Mouse (Mus musculus) heart, postnatal 25 days (tissue): Measurements from ENCODE around the gene Tekt1. TPM values are rescaled to one million over a fixed set of nuclear protein-coding genes. Genes with fewer than 3 reads are reported as not detected.

ENCODE experiments used
- DNase-seq: peaks from one replicate; pipeline ENCODE4 v3.0.0; 2022; ENCODE audit warnings: low spot score
- intact Hi-C: fragments of 180-260 bp; cut with DNase I; formaldehyde crosslinking; loops from one replicate; pipeline ENCODE4 v1.15.1; 2025
- total RNA-seq, 2 experiments: library from RNA; stranded (reverse); gene quantifications; 2 replicates each; pipeline ENCODE4 v1.2.3; 2021

The Tekt1 gene
- total RNA-seq: not detected

- intact Hi-C loops: no loop called here
Measured at GRCm38 (mm10) chr11:72362347-72362741, at the start of gene Tekt1. Gene Tekt1, minus strand, starts transcription at chr11:72362442.

DNA sequence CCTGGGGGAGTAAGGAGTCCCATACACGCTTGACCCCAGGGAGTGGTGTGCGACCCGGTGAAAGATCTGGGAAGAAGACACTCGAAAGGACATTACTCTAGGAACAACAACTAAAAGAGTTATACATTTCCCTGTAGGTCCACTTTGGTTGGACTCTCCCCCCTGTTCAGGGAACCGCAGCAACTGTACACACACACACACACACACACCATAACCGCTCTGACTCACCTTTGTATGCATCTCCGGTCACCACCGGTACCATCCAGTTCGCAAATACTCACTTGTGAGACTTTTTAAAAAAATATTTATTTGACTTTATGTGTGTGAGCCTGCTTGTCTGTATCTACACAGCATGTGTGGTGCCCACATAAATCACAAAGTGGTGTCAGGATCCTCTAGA lies 49.7 kb upstream of the Tekt1 start:
- intact Hi-C loops: loop anchor here (1.0 to 2.0 kb wide), 3 partner anchors 13 to 16 kb away; no protein-coding TSS in a partner anchor
- no peak for DNase-seq

More at GRCm38 (mm10) chr11:72362347-72362741, at the start of gene Tekt1:
- DNase-seq: no peak

GRCm38 (mm10) chr11:72411093-72411921 lies 49.1 kb upstream of the Tekt1 start, which contains the start of gene Smtnl2:
Gene Smtnl2, minus strand, starts transcription at chr11:72411713.
- intact Hi-C loops: loop anchor here (1.0 to 2.0 kb wide), 3 partner anchors 13 to 17 kb away; no protein-coding TSS in a partner anchor
- peak; percentile 91 for DNase-seq

GRCm38 (mm10) chr11:72410521-72411092 lies 48.4 kb upstream of the Tekt1 start:
- DNase-seq: no peak
- intact Hi-C loops: loop anchor here (1.0 to 2.0 kb wide), 3 partner anchors 14 to 18 kb away; no protein-coding TSS in a partner anchor

DNA sequence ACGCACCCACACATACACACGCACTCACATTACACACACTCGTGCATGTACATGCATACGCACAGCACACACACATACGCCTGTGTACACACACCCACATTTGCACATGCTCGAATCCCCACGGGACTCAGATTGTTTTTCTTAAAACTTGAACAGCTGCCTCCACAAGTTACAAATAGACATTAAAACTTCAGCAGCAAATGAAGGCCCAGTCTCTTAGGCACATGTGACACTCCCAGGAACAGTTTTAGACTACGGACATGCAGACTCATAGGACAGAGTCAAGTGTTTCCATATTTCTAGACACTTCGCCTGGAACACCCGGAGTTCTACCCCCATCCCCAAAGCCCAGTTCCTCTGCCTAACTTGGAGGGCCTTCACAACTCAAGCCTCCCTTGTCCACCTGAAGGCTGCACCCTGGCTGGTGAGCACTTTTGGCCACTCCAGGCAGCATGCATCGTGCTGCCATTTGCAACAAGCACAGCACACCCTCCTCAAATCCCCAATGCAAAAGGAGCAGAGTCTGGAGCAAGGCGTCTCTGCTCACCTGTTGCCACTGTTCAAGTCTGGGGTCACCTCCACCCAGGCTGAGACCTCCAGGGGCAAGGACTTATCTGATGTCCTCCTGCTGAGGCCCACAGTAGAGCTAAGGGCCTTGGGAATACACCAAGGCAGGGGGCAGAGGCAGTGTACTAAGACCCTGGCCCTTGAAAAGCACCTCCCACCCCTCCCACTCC lies 47.6 kb upstream of the Tekt1 start:
- intact Hi-C loops: loop anchor here (2.0 kb wide), 2 partner anchors 13 to 15 kb away; no protein-coding TSS in a partner anchor
- no peak for DNase-seq

DNA sequence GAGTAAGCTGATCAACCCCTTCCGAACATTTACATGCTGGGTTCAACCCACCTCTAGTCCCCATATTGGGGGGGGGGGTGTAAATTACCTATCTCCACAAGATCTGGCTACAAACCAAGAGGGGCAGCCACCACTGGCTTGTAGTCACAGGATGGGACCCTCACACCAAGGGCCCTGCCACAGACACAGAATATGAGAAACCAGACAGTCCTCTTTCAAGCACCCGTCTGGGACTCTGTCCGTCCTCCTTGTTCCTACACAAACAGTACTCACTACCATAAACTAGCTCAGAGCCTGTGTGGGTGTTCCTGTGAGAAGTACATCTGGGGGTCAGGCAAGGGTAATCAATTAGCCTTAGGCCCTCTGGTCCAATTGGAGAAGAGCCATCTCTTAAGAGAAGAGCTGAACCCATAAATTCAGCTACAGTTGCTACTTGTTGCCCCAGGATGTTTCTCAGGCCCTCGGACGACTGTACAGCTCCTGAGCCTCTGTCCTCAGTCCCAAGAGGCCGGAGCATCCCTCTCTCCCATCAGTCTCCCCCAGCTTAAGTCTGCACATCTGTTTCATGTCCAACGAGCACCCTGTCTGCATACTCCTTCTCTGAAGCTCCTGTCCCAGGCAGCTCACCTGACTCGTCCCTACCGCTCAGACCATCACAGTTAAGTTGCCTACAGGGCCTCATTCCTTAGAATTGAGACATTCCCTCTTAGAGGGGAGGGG lies 46.4 kb upstream of the Tekt1 start:
- intact Hi-C loops: no loop called here
- DNase-seq: no peak

GRCm38 (mm10) chr11:72407574-72407973 lies 45.3 kb upstream of the Tekt1 start:
- intact Hi-C loops: no loop called here

GRCm38 (mm10) chr11:72407081-72407480 lies 44.8 kb upstream of the Tekt1 start:
- intact Hi-C loops: no loop called here

More at GRCm38 (mm10) chr11:72407574-72407973, 45.3 kb upstream of the Tekt1 start:
- DNase-seq: peak; percentile 40

DNA sequence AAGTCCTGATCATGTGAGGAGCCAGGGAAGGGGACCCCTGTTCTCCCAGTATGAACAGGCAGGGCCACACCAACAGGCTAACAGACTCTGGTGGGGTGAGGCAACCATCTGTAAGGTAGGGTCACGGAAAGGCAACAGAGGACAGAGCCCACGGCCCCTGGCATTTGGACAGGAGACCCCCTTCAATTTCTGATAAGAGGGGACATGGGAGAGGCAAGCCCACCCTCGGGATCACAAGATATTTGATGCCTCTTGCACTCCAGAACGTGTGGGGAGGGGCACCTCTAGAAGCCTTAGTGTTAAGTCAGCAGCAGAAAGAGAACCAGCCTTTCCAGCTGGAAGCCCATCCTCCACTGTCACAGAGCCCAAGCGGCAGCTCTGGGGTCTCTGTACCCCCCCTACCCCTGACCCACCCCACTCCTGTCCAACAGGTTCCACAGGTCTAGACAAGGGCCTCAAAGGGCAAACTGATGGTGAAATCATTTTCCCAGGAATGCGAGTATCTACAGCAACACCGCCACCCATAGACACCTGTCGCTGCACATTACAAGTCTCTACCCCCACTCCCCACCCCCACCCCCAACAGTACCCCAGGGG lies 43.9 kb upstream of the Tekt1 start:
- intact Hi-C loops: no loop called here
- DNase-seq: no peak

More at GRCm38 (mm10) chr11:72407081-72407480, 44.8 kb upstream of the Tekt1 start:
- no peak for DNase-seq

GRCm38 (mm10) chr11:72405532-72405931 lies 43.3 kb upstream of the Tekt1 start:
- intact Hi-C loops: no loop called here
- DNase-seq: no peak

DNA sequence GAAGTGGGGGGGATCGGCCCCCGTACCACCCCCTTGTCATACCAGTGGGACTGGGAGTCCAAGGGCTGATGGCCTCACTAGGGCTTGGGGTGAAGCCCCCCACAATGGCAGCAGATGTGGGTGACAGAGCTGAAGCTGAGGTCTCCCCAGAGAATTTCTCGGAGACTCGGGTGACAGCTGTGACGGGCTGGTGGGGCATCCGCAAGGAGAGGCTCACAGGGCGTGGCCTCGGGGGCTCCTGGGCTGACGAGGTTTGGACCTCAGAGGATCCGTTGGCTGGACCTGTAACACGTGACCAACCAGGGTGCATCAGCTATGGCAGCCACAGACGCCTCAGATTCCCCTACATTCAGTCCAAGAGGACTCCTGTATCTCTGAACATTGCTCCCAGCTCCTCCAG lies 40.7 kb upstream of the Tekt1 start:
- intact Hi-C loops: no loop called here
- DNase-seq: no peak

DNA sequence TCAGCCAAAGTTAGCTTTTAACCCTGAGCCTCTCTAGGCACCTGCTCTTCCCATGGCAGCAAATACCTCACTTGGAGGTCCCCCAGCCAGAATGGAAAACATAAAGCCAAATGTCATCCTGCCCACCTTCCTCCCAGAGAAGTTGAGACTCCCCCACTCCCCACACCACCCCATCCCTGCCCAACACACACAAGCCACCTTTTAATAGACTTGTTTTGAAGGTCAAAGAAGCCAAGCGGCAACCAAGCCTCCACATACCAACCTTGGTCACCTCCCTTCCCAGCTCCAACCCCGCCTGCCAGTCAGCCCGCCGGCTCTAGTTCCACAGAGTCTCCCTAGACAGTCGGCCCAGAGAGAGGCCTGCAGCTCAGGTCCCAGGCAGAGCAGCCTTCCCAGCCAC lies 39.8 kb upstream of the Tekt1 start:
- intact Hi-C loops: no loop called here
- no peak for DNase-seq

DNA sequence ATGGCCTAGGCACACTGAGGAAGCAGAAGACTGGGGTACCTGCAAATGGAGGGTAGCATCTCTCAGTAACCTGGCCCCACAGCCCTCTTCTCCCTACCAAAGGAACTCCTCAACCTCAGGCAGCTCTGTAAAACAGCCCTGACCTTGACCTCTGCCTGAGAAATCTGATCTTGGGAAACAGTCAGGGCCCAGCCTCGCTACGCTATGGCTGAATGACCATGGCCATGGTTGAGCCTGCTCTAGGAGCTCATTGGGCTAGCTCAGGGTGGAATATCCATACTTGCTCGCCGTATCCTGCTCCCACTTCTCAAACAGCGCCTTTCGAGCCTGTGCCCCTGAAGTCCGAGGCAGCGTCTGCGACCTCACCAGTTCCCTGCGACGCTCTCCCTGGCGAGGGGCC lies 38.8 kb upstream of the Tekt1 start:
- DNase-seq: no peak
- intact Hi-C loops: no loop called here

DNA sequence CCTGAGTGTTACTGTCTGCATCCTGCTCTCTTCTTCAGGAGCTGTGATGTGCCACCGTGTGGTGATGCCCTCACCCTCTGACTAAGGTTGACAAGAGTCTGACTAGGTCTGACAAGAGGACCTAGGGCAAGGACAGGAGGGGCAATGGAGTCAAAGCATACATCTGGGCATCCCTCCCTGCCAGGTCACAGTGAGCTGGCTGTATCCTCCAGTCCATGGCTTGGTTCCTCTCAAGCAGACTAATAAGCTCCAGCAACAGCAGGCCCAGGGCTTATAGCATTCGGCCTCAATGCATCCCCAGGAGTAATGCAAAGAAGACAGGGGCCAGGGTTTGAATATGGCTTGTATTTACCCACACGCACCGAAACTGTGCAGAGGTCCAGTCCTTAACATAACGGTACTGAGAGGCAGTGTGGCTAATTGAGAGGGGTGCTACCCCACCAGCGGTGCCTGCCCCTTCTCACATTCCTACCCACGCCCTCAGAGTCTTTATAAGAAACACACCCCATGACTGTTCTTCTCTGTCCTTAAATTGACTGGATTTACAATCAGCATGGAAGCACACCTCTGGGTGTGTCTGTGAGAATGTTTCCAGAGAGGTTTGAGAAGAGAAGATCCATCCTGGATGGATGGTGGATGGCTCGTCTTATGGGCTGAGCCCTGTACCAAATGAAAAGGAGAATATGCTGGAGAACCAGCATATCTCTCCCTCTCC lies 35.7 kb upstream of the Tekt1 start:
- intact Hi-C loops: loop anchor here (2.0 kb wide), 1 partner anchor 13 kb away; the partner anchor contains the start of gene Smtnl2
- DNase-seq: no peak

- intact Hi-C loops: loop anchor here (2.0 kb wide), 1 partner anchor 14 kb away; the partner anchor contains the start of gene Smtnl2
- peak; percentile 86 for DNase-seq
Measured at GRCm38 (mm10) chr11:72397072-72397471, 34.8 kb upstream of the Tekt1 start.

GRCm38 (mm10) chr11:72396621-72397020 lies 34.4 kb upstream of the Tekt1 start:
- intact Hi-C loops: loop anchor here (2.0 kb wide), 1 partner anchor 14 kb away; the partner anchor contains the start of gene Smtnl2
- peak; percentile 70 for DNase-seq

DNA sequence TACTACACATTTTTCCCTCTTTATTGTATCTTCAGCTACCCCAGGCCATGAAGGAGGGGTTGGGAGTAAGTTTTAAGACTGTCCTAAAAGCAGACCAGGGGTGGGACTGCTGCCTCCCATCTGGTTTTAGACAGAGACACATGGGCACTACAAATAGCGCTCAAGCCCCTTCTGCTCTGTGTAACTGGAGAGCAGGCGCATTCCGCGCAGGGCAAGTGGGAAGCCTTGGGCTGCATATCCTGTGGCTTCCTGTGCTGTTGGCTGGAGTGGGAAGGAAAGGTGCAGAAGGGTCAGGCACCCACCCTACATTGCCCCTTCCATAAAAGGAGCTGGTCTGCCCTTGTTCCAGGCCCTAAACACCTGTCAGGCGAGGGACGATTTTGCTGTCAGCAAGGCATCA lies 33.4 kb upstream of the Tekt1 start:
- intact Hi-C loops: loop anchor here (2.0 kb wide), 1 partner anchor 15 kb away; the partner anchor contains the start of gene Smtnl2
- DNase-seq: no peak

DNA sequence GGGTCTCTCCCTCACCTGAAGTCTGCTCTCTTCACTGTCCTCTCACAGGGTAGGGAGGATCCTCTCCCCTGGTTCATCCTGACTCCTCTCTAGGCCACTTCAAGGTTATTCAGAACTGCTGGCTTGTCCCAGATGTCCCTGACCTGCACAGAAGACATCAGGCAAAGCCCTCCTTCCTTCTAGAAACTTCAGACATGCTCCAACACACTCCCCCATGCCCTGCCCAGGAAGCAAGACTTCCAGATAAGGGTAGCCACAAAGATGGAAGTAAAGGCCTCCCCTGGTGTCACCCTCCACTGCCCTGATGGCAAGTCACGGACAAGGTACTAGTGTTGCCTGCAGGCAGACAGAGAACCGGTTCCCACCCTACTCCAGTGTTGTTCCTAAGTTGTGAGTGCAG lies 32.5 kb upstream of the Tekt1 start:
- DNase-seq: no peak
- intact Hi-C loops: no loop called here
